Mouse (Mus musculus): ENCODE measurements around the gene Dlgap1. TPM values are rescaled to one million over a fixed set of nuclear protein-coding genes. Genes with fewer than 3 reads are reported as not detected.

Gene Dlgap1
- polyA plus RNA-seq, 1 experiment from 2014 or later: 0.50 TPM

GRCm38 (mm10) chr17:70728719-70729281 is 759.9 kb downstream of the Dlgap1 start:
- 61% methylated on average over 5 of the region's 5 CpGs for WGBS
- Histone ChIP-seq H3K27ac (peak overlapping the region; percentile 20), H3K4me2 (no peak overlapping the region), H3K27me3 (no peaks in the 10 kb centered on the region), H3K4me3 (no peak overlapping the region), H3K4me1 (0 out of 2 replicates have a peak, but pooled peaks cover 2% of the 10 kb centered on the region), H3K9me3 (no peaks in the 10 kb centered on the region), H3K9ac (no peak overlapping the region), H3K36me3 (no peaks in the 10 kb centered on the region)
- peak; percentile 40; the same call in 1 of the 2 replicates for ATAC-seq (ENCODE audit: borderline replicate concordance, extremely low read depth, low FRiP score, low TSS enrichment)

DNA sequence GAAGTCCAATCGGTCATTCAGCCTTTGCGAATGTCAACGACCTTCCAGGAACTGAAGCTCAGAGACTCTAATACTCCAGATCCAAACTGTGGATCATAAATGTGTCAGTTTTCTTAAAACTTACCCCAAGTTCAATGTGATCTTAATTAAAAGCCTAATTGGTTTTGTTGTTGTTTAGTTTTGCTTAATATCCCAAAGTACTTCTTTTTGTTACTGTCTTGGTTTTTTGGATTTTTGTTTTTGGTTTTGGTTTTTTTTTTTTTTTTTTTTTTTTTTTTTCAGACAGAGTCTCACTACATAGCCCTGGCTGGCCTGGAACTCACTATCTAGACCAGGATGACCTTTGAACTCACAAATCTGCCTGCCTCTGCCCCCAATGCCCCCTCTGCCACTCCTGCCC is 765.9 kb downstream of the Dlgap1 start:
- Histone ChIP-seq H3K4me1 (peaks cover 17% of the 10 kb centered on the region), H3K27ac (no peak overlapping the region), H3K27me3 (no peaks in the 10 kb centered on the region), H3K36me3 (no peaks in the 10 kb centered on the region), H3K4me2 (no peak overlapping the region), H3K4me3 (no peak overlapping the region), H3K9me3 (no peaks in the 10 kb centered on the region), H3K9ac (no peak overlapping the region)
- 69% methylated on average over 3 of the region's 3 CpGs for WGBS
- no peak for ATAC-seq (ENCODE audit: borderline replicate concordance, extremely low read depth, low FRiP score, low TSS enrichment)

DNA sequence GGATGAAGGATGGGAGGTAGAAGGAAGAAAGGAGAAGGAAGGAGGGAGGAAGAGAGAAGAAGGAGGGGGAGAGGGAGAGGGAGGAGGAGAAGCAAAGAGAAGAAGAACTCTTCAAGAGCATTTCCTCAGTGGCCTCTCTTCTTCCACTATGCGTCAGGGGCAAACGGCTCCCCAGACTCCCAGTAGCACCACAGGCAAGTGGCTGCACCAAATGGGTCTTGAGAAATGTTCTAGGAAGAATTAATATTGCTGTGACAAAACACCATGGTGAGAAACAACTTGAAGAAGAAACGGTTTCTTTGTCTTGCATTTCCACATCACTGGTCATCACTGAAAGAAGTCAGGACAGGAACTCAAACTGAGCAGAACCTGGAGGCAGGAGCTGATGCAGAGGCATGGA is 766.5 kb downstream of the Dlgap1 start:
- Histone ChIP-seq H3K27ac (no peak overlapping the region), H3K9ac (no peak overlapping the region), H3K27me3 (no peaks in the 10 kb centered on the region), H3K36me3 (no peaks in the 10 kb centered on the region), H3K9me3 (no peaks in the 10 kb centered on the region), H3K4me2 (no peak overlapping the region), H3K4me1 (peaks cover 17% of the 10 kb centered on the region), H3K4me3 (no peak overlapping the region)
- WGBS: 84% methylated on average over 3 of the region's 3 CpGs
- no peak for ATAC-seq (ENCODE audit: borderline replicate concordance, extremely low read depth, low FRiP score, low TSS enrichment)

DNA sequence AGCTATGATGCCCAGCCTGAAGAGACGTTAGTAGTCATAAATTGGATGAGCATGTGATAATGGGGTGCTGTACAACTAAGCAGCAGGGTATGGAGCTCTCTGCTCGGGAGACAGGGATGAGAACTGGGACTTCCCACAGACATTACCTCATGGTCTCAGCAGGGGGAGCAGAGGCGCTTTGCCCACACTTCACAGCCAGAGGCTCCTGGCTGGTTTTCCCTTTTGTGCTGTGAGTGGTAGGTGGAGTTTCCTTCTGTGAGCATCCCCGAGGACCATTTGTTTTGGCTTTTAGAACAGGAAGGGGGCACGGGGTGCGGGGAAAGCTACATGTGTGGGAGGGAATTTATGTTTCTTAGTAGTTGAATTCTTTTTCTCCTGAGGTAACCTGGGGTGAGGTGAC is 768.6 kb downstream of the Dlgap1 start:
- Histone ChIP-seq H3K4me3 (peak overlapping the region; percentile 34), H3K9me3 (no peaks in the 10 kb centered on the region), H3K9ac (no peak overlapping the region), H3K4me2 (peak overlapping the region; percentile 72), H3K27me3 (no peaks in the 10 kb centered on the region), H3K27ac (peak overlapping the region; percentile 81), H3K36me3 (no peaks in the 10 kb centered on the region), H3K4me1 (peaks cover 17% of the 10 kb centered on the region)
- under 1% methylated on average over 6 of the region's 6 CpGs for WGBS
- ATAC-seq (ENCODE audit: borderline replicate concordance, extremely low read depth, low FRiP score, low TSS enrichment): peak; percentile 73

DNA sequence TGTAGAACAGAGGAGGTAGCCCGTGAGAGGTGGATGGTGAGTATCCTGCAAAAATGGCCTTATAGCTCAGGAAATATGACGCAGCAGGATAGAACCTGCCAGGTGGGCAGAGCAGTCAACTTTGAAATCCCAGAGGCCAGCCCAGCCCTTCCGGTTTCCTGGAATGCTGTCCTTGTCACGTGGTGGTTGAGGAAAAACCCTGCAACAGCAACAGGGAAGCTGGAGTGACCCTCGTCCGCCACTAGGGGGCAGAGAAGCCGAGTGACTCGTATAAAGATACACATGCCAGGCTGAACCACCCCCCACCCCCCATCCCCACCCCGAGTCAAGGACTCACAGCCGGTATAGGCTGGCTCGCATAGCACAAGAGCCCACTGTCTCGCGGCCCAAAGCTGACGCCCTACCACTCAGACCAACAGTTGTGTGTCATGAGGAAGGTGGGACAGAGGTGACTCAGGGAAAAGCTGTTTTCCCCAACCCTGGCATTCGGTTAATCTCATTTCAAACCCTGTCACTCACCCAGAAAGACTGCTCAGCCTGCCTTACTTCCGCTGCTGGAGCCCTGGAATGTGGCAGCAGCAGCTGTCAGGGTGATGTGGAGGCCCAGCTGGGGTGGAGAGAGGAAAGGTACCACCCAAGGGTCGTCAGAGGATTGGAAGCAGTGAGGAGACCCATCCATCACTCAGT is 769.4 kb downstream of the Dlgap1 start:
- WGBS: 2% methylated on average over 17 of the region's 17 CpGs
- Histone ChIP-seq H3K9me3 (no peaks in the 10 kb centered on the region), H3K27ac (peak overlapping the region; percentile 81), H3K4me2 (peak overlapping the region; percentile 72), H3K36me3 (no peaks in the 10 kb centered on the region), H3K4me1 (peaks cover 17% of the 10 kb centered on the region), H3K9ac (peak overlapping the region; percentile 9; the same call in 1 of the 2 replicates), H3K27me3 (no peaks in the 10 kb centered on the region), H3K4me3 (peak overlapping the region; percentile 34)
- ATAC-seq (ENCODE audit: borderline replicate concordance, extremely low read depth, low FRiP score, low TSS enrichment): peak; percentile 92

- H3K4me1 ChIP-seq: peaks cover 17% of the 10 kb centered on the region
- 45% methylated on average over 6 of the region's 6 CpGs for WGBS
- no peak overlapping the region for H3K9ac ChIP-seq
- no peaks in the 10 kb centered on the region for H3K9me3 ChIP-seq
- no peaks in the 10 kb centered on the region for H3K36me3 ChIP-seq
- H3K27me3 ChIP-seq: no peaks in the 10 kb centered on the region
- H3K27ac ChIP-seq: no peak overlapping the region
- H3K4me3 ChIP-seq: no peak overlapping the region
- H3K4me2 ChIP-seq: no peak overlapping the region
- no peak for ATAC-seq (ENCODE audit: borderline replicate concordance, extremely low read depth, low FRiP score, low TSS enrichment)
Observed at GRCm38 (mm10) chr17:70739346-70739745, 770.5 kb downstream of the Dlgap1 start.

- 88% methylated on average over 1 of the region's 1 CpGs for WGBS
- H3K36me3 ChIP-seq: no peaks in the 10 kb centered on the region
- no peak overlapping the region for H3K27ac ChIP-seq
- H3K9me3 ChIP-seq: no peaks in the 10 kb centered on the region
- peaks cover 24% of the 10 kb centered on the region for H3K4me1 ChIP-seq
- H3K4me3 ChIP-seq: no peak overlapping the region
- H3K4me2 ChIP-seq: no peak overlapping the region
- H3K9ac ChIP-seq: no peak overlapping the region
- H3K27me3 ChIP-seq: no peaks in the 10 kb centered on the region
- ATAC-seq (ENCODE audit: borderline replicate concordance, extremely low read depth, low FRiP score, low TSS enrichment): no peak
Observed at GRCm38 (mm10) chr17:70741696-70742095, 772.8 kb downstream of the Dlgap1 start.

DNA sequence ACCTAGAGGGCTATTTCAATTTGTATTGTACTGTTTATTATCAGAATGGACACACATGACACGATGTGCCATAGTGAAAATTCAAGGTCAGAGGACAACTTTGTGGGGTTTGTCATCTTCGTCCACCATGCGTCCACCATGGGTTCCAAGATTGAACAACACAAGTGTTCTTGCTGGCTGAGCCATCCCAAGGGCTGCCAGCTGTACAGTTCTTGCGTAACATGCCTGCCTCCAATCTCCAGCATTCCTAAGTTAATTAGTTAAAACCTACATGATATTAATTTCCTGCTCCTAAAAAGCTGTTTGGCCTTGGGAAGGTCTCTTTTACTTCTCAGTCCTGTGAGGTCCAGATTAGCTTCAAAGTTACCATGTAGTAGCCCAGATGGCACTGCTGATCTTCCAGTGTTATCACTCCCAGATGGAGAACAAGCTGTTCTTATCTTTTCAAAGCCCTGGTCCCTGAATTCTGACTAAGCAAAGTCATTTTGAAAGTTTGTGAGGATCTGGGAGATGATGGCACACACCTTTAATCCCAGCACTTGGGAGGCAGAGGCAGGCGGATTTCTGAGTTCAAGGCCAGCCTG is 775.8 kb downstream of the Dlgap1 start:
- H3K9ac ChIP-seq: no peak overlapping the region
- no peak overlapping the region for H3K4me2 ChIP-seq
- H3K27me3 ChIP-seq: no peaks in the 10 kb centered on the region
- no peak overlapping the region for H3K27ac ChIP-seq
- H3K4me3 ChIP-seq: no peak overlapping the region
- ATAC-seq (ENCODE audit: borderline replicate concordance, extremely low read depth, low FRiP score, low TSS enrichment): no peak
- WGBS: 87% methylated on average over 5 of the region's 5 CpGs
- no peaks in the 10 kb centered on the region for H3K9me3 ChIP-seq
- no peaks in the 10 kb centered on the region for H3K36me3 ChIP-seq
- peaks cover 17% of the 10 kb centered on the region for H3K4me1 ChIP-seq

DNA sequence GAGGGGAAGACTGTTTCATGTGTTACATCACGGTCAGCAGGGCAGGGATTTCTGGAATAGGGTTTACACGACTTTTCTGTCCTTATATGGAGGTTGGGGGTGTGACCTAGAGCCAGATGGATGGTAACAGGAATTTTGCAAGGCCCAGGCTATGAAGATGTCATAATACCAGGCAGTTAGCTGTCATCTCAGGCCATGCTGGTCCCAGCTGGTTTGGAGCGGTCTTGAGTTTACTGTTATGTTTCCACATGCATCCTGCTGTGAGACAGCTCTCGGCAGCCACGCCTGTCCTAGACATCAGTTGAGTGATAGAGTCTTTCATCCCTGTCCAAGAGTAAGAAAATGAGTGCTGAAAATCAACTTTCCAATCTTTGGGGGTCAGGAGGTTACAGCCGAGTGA is 776.5 kb downstream of the Dlgap1 start:
- Histone ChIP-seq H3K4me1 (peaks cover 19% of the 10 kb centered on the region), H3K4me2 (no peak overlapping the region), H3K4me3 (no peak overlapping the region), H3K9me3 (no peaks in the 10 kb centered on the region), H3K27ac (peak overlapping the region; percentile 41; the same call in 1 of the 2 replicates), H3K9ac (no peak overlapping the region), H3K36me3 (no peaks in the 10 kb centered on the region), H3K27me3 (no peaks in the 10 kb centered on the region)
- 46% methylated on average over 6 of the region's 6 CpGs for whole genome bisulfite sequencing
- peak; percentile 85 for ATAC-seq (ENCODE audit: borderline replicate concordance, extremely low read depth, low FRiP score, low TSS enrichment)

- Histone ChIP-seq H3K27ac (no peak overlapping the region), H3K27me3 (no peaks in the 10 kb centered on the region), H3K4me3 (no peak overlapping the region), H3K9me3 (no peaks in the 10 kb centered on the region), H3K36me3 (no peaks in the 10 kb centered on the region), H3K4me1 (peaks cover 29% of the 10 kb centered on the region), H3K9ac (no peak overlapping the region), H3K4me2 (no peak overlapping the region)
- no peak for ATAC-seq (ENCODE audit: borderline replicate concordance, extremely low read depth, low FRiP score, low TSS enrichment)
- WGBS: 46% methylated on average over 9 of the region's 9 CpGs
Observed at GRCm38 (mm10) chr17:70746379-70747079, 777.7 kb downstream of the Dlgap1 start.

DNA sequence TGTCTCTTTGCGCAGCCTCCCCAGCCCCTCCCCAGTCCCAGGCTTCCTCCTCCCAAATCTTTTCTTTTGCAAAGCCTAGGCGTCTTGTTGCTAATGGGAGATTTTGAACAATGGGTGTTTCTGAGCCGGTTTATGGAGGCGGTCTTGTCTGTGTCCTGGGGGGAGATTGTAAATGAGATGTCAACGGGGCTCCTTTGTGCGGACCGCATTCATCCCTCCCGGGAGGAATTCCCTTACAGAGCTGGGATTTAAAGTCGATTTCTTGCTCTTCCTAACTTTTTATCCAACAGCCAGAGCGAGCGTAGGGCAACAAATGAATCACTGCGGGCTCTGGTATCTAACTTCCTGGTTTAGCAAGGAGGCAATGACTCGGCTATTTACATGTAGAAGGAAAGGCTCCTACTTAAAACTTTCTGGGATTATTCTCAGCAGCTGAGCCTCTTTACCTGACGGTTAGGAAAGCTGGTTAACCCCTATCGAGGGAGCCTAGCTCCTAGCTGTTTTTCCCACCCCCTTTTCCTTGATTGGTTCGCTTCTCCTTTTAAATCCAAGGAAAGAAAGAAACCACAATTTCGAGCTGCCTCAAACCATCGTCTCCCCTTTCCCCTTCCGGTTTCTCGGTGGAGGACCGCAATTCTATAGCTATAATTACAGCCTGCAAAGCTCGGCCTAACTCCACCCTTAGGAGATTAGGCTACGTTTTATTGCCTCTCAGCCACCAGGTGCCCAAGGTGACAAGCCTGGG is 779.0 kb downstream of the Dlgap1 start:
- H3K9ac ChIP-seq: peak overlapping the region; percentile 23; the same call in 1 of the 2 replicates
- H3K27ac ChIP-seq: peak overlapping the region; percentile 78
- peak overlapping the region; percentile 21 for H3K4me3 ChIP-seq
- WGBS: 2% methylated on average over 23 of the region's 23 CpGs
- no peak for ATAC-seq (ENCODE audit: borderline replicate concordance, extremely low read depth, low FRiP score, low TSS enrichment)
- no peaks in the 10 kb centered on the region for H3K9me3 ChIP-seq
- H3K36me3 ChIP-seq: no peaks in the 10 kb centered on the region
- peak overlapping the region; percentile 59 for H3K4me2 ChIP-seq
- H3K4me1 ChIP-seq: peaks cover 36% of the 10 kb centered on the region
- no peaks in the 10 kb centered on the region for H3K27me3 ChIP-seq

Measured in lung, embryonic 15.5 days (tissue).